Mouse (Mus musculus) liver, adult (tissue): ENCODE measurements around the gene Ier5l.

Source experiments
- GATA4 ChIP-seq: IDR thresholded peaks from 2 replicates; pipeline ENCODE4 v1.6.1; 2014; ENCODE audit warnings: mild to moderate bottlenecking, low read length; ENCODE audit not compliant: insufficient replicate concordance

The Ier5l gene

DNA sequence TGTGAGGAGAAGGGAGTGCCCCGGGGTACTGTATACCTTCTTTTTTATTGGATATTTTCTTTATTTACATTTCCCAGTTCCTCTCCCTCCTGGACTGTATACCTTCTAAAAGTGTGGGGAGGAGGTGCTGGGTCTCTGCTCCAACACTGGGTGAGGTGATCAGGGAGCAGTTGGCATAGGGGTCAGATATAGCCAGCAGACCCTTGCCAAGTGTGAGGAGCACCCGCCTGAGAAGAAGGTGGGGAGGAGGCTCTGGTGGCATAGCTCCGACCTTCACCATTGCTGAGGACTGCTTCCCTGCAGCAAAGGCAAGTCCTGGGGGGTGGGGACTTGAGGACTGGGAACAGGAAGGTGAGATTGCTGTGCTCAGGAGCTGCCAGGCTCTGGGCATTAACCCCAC, 22.5 kb downstream of the Ier5l start:
- no peak for TF ChIP-seq GATA4

DNA sequence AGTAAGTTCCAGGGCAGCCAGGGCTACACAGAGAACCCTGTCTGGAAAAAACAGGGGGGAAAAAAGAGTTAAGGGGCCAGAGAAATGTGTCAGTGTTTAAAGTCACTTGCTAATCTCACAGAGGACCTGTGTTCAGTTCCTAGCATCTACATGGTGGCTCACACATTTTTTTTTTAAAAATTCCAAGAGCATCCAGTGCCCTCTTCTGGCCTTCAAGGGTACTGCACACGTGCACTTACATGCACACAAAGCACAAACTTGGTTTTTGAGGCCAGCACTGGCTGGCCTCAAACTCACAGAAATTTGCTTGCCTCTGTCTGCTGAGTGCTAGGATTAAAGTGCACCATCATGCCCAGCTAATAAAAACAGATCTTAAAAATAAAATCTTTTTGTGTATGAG, 23.5 kb downstream of the Ier5l start:
- TF ChIP-seq GATA4 = no peak

DNA sequence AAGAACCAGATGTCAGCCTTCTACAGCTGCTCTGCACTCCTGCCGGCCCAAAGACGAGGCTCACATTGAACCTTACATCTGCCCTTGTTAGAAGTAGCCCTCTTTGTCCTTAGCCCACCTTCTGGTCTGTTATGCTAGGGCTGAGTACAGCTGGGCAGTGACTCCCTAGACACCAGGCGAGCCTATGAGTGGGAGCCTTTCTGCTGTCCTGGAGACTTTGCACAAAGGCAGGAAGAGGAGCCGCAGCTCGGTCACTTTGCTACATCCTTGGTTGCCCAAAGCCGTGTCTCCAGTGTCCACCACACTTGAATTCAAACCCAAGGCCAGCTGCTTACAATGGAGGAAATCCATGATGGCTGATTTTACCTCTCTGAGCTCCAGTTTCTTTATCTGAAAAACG, 25.6 kb downstream of the Ier5l start:
- TF ChIP-seq GATA4 = no peak

DNA sequence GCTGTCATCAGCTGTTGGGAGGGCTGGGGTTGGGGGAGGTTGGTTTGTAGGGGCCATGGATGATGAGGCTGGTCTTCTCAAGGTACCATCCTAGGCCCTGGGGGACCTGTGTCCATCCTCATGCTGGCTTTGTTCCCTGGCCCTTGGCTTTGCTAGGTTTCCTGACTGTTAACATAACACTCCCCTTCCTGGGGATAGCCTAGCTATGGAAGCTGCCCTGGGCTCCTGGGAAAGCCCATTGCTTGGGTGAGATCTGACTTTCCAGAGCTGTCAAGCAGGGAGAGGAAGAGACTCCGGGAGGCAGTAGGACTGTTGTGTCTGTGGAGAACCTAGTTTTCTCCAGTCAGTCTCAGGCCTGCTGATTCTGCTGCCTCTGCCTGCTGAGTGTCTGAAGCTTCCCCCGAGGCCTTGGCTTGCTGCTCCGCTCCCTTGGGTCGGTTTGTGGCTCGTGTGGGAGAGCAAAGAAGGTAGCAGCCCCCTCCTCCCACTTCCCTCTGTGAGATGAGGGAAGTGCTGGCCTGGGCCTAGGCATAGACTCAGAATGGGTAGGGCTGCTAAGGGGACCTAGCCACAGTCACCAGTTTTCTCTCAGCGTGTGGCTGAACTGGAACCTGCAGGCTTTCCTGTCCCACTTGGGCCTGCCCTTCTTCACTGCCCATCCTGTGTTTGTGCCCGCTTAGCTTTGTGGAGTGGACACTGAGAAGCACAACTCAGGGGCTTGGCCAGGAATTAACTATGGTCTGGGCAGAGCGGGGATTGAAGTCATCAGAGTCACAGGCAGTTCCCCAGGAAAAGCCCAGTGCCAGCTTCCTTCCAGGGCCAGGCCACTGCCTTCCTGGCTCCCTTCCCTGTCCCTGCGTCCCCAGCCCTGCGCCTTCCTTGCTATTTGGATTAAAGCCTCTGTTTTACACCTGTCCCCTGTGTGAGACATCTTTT, 26.9 kb downstream of the Ier5l start:
- no peak for TF ChIP-seq GATA4

DNA sequence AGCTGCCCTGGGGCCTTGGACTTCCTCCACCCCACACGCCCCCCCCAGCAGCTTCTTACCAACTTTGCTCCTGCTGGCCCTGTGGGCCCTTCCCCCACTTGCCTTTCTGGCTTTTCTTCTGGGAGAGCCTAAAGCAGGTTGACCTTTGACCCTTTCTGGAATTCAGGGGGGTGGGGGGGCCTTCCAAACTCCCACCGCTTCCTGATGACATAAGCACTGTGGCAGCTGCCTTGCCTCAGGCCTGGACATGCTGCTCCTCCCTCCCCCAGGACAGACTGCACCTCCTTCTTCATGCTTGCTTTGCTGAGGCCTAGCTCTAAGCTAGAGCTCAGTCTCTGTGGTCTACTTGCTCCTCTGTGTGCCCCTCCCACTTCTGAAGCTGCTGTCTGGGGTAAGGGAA, 28.7 kb downstream of the Ier5l start:
- no peak for TF ChIP-seq GATA4

DNA sequence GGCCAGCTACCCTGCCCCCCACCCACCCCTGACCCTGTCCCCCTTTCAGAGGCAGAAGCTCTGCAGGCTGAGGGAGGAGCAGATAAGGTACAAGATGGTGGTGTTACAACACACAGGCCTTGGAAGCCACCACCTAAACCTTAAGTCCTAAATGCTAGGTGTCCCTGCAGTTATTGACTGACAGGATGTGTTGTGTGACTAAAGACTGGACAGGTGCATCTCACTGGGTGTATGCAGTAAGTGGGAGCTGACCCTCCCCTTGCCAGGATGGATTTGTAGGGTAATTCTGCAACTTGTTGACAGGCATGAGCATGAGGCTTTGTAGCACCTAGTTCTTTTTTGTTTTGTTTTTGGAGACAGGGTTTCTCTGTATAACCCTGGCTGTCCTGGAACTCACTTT, 29.6 kb downstream of the Ier5l start:
- no peak for TF ChIP-seq GATA4

DNA sequence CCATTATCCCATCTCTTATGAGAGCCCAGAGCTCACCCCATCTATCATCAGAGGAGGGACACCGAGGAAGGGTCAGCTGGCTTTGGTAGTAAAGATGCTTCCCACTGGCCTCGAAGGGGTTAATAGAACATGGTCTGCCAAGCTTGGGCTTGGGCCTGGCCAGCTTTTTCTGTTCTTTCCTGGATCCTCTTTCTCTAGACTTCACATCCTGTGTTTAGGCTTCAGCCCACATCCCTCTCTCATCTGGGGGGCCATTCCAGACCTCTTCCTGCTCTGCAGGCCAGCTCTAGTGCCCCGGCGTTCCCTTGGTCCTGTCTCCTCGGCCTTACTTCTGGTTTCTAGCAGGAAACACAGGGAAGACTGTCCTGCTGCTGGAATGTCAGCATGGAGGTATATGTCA, 30.0 kb downstream of the Ier5l start:
- TF ChIP-seq GATA4 = no peak

DNA sequence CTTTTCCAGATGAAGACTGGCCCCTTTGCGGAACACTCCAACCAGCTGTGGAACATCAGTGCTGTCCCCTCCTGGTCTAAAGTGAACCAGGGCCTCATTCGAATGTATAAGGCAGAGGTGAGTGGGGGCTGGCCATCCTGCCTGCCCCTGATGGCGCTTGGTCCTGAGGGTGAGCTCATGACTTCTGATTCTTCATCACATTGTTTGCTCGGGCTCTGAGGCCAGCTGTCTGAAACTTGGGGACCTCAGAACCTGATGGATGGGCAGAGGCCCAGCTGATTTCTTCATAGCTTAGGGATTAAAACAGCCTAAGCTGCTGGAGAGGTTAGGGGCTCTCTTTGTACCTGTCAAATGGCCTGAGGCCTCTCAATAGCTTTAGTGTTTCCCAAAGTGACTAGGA, 30.7 kb downstream of the Ier5l start:
- TF ChIP-seq GATA4 = no peak

DNA sequence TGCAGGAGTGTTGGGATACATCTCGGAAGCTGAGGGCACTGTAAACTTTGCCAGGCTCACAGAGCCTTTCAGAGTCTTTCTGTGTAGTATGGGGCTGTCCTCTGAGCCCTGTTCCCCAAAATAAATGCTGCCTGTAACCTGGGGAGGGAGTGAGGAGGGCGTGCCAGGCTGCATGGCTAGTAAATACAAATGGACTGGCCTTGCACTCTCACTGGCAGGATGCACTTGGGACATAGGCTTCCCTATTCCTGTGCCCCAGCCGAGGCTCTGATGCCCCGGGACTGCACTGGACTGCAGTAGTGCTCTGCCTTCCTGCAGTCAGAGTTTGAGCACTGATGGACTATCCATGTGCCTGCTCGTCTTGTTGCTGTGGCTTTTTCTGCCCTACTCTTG, 31.5 kb downstream of the Ier5l start:
- TF ChIP-seq GATA4 = no peak

DNA sequence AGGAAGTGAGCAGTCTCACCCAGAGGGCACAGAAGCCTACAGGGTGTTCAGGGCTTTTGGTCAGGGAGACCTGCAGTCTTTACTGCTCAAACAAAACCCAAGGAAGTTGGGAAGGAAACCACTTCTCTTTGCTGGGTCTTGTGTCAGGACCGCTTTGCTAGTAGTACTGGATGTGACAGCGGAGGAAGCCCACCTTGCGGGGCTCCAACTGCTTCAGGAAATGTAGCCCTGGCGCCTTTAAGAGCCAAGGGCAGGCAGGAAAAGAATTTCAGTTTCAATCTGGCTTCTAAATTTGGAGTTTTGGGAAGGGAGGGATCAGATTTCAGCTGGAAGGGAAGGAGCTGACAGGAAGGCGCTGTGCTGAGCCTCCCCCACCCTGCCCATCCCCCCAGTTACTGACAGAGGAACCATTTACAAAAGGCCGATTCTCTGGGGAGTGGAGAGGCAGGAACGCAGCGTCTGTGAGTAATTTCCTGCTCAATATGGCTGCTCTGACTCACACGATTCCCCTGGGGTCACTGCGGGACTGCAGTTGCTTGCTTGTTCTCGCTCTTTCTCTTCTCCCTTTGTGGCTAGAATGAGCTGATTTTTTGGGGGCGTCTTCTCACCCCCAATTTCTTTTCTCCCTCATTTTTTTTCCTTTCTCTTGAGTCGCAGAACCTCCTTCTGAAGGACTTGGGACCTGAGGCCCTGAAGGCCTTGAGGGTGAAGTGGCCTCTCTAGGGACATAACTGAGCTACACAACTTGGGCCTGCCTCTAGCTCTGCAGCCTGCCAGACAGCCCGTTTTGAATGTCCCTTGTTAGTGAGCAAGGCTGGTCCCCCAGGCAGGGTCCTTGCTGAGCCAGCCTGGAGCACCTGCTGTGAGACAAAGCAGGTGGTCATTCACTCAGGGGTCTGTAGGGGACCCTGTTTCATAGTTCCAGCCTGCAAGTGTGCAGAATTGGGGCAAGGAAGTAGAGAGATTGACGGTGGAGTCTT, 32.2 kb downstream of the Ier5l start:
- TF ChIP-seq GATA4 = peak; percentile 63; the same call in 1 of the 2 replicates

DNA sequence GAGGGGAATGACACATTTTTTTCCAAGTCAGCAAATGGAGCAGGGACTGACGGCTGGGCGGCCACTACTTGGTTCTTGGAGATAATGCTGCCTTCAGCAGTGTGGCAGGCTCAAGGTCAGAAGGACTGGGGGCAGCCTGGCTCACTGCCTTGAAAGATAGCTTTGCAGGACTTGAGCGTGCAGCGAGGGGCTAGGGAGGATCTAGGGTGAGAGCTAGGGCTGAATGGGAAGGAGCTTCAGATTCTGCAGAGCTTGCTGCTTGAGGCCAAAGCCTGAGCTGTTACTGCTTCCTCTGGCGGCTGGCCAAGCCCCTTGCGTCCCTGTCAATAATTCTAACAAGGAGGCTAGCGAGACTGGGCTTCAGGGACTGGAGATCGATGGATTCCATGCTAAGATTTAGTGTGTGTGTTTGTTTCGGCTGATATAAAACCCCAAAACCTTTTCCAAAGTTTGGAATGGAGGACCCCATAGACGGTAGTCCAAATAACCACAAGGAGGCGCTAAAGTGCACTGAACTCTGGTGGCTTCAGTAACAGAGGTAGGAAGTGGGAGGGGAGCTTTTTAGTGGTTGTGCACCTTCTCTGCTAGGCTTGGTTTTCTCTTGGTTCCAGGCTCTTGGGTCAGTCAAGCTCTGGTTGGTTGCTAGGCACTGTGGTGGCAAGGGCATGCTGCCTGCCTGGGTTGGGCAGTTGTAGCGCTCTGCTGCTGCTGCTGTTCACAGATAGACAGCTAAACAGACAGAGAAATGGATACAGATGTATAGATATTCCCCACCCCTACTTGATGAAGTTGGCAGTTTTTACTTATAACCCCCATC, 33.1 kb downstream of the Ier5l start:
- peak; percentile 51; the same call in 1 of the 2 replicates for TF ChIP-seq GATA4

DNA sequence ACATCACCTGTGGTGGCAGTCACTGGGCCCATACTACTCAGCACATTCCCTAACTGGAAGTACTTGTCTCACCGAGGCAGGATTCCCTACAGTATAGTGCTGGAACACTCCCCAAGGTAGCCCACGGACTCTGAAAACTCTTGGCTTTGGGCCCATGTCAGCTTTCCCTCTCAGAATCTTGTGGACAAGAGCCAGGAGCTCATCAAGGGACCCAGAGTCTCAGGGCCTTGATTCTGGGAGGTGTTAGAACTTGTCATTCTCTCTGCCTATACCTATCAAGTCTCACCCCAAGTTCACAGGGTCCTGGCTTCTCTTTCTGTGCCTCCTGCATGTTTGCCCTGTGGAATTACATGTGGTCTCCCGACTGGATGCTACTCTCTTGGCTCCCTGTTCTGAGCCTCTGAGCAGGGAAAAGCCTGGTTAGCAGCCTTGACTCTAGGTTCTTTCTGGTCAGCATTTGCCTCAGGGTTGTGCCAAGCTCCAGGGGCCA, 33.8 kb downstream of the Ier5l start:
- no peak for TF ChIP-seq GATA4

DNA sequence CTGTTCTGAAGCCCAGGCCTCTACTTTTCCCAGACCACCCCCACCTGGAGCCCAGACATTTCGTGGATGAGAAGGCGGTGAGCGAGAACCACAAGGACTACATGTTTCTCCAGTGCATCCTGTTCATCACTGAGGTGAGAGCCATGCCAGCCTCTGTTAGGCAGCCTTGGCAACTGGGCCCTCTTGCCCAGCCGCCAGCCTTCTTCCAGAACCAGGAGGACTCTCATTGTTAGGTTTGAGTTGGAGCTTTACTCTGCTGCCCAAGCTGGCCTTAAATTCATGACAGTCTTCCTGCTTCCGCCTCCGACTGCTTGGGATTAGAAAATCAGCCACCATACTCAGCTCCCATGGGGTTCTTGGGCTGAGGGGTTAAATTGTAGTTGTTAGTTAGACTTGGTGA, 34.4 kb downstream of the Ier5l start:
- no peak for TF ChIP-seq GATA4

DNA sequence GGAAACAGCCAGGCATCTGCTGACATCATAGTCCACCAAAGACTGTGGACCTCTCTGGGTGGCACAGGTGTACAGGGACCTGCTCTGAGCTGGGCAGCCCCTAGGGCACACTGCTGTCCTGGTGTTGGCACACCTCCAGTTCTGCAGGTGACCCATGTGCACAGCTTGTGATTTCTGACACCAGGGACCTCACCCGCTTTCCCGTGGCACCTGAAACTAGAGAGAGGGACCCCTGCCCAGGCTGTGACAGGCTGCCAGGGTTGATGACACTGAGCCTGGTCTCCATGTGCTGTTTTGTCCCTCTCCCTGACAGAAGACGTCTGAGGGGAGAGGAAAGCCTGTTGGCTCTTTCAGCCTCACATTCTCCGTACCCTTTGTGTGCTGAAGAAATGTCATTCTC, 36.2 kb downstream of the Ier5l start:
- no peak for TF ChIP-seq GATA4

DNA sequence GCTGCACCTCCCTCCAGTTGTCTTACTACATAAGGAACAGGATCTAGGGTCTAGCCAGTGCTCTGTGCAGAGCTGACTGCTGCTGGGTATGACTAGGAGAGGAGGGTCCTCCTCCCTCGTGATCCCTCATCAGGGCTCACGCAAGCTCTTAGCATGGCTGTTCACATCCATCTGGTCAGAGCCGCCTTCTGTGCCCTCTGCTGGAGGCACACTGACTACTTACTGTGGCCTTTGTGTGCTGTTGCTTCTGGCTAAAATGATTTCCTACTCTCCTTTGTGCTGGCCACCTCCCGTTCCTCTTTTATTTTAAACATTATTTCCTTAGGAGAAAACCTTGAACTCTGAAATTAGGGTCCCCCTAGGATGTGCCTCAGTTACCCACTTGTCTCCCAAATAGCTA, 37.2 kb downstream of the Ier5l start:
- no peak for TF ChIP-seq GATA4
